Mouse (Mus musculus) heart, adult 2 months (tissue): ENCODE measurements around the gene Wiz.
A peak's percentile ranks its signal among the peaks of the same experiment; 100 is the strongest.

Experiments used
- CTCF ChIP-seq: fragments of 200-600 bp; IDR thresholded peaks from 2 replicates; pipeline ENCODE4 v1.8.1; 2022; ENCODE audit warnings: antibody characterized with exemption, mild to moderate bottlenecking, moderate library complexity
- EP300 ChIP-seq: fragments of 200-500 bp; IDR thresholded peaks from 2 replicates; pipeline ENCODE4 v1.6.1; 2011; ENCODE audit warnings: low read depth, low read length, control low read depth; ENCODE audit not compliant: insufficient read depth

DNA sequence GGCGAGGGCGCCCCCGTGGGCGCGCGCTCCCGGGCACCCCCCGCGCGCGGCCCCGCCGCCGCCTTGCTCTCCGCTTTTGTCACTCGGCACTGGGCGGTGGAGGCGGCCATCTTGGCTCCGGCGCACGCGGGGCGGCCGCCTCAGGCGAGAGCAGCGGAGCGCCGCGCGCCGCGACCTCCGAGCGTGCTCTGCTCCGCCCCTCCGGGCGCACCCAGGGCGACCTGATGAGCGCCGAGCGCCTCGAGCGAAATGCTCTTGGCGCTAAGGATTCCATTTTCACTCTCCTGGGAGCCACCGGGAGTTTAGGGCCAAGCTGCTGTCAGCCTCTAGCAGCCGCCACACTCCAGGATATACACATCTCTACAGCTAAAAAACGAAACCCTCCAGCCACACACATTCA lies 24.9 kb downstream of the Wiz start:
- TF ChIP-seq CTCF = peak; percentile 53
- 0 out of 2 replicates have a peak, but pooled peaks have one; percentile 39 for TF ChIP-seq EP300
